Mouse (Mus musculus) heart, postnatal 0 days (tissue): ENCODE data around the gene Arhgap42.

ENCODE experiments used
- CTCF ChIP-seq: IDR thresholded peaks from 2 replicates; pipeline ENCODE4 v1.5.1; 2016; ENCODE audit warnings: antibody characterized with exemption, control low read depth, low read depth
- EP300 ChIP-seq: IDR thresholded peaks from 2 replicates; pipeline ENCODE4 v1.6.1; 2016; ENCODE audit warnings: antibody characterized with exemption, low read depth

- TF ChIP-seq EP300 (no peak), CTCF (no peak)
Measured at GRCm38 (mm10) chr9:9101055-9101454, 137.8 kb downstream of the Arhgap42 start.
